Mouse (Mus musculus): ENCODE measurements at regions not wholly inside any gene's neighbourhood (a gene's known extent, or its start where the extent isn't known, plus 50 kb on each side); places are given as distances from the start of the nearest gene placed in this dataset.

GRCm38 (mm10) chr13:116417768-116418167 lies 108.3 kb upstream of the Isl1 start:
- no peak for DNase-seq (ENCODE audit: low read depth)

- DNase-seq (ENCODE audit: low read depth): no peak
Measured at GRCm38 (mm10) chr13:116414473-116414872, 105.0 kb upstream of the Isl1 start.

- no peak for DNase-seq (ENCODE audit: low read depth)
Measured at GRCm38 (mm10) chr13:116410682-116411081, 101.2 kb upstream of the Isl1 start.
